Mouse (Mus musculus) bone marrow macrophage, adult 2 months (primary cell): ENCODE measurements around the gene Atrip.

Source experiments
- CTCF ChIP-seq: IDR thresholded peaks from 2 replicates; pipeline ENCODE4 v1.5.1; 2012; ENCODE audit warnings: low read depth, mild to moderate bottlenecking, low read length, moderate library complexity
- POLR2A ChIP-seq: IDR thresholded peaks from 2 replicates; pipeline ENCODE4 v1.6.1; 2012; ENCODE audit warnings: mild to moderate bottlenecking, low read depth, low read length, borderline replicate concordance

GRCm38 (mm10) chr9:109090446-109090845, 16.5 kb upstream of the Atrip start:
- TF ChIP-seq POLR2A (no peak), CTCF (no peak)
